15 mouse cellular contexts compared by ENCODE assay signal in the genomic region with DNA sequence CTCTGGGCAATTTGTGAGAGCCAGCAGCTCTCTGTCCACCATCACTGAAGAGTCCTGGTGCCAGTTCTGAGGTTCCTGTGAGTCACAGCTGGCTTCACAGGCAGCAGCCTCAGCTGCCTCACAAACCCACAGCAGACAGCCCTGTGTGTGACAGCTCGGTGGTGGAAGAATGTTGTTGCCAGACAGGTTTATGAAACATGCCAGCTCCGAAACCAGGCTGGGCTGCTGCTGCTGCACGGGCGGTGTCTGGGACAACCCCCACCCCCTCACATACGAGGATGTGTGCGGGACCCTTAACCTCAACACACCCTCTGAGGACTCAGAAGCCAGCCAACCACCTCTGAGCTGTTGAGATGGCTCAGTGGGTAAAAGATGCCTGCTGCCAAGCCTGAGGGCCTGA. TPM values are rescaled to one million over a fixed set of nuclear protein-coding genes. Genes with fewer than 3 reads are reported as not detected.
DNase-seq lines count a peak whose midpoint lies in the region; ATAC-seq and TF ChIP-seq lines count a peak whose summit lies in the region.
"Had no signal": no experiment of that assay in that cellular context is flagged by ENCODE, and none has a peak within 500 bp of the region (broad histone marks: within the 10 kb centered on the region; RNA-seq: fewer than 3 reads in every experiment).

No protein-coding gene starts in this region.

- TF ChIP-seq RAD21 in CH12.LX (IDR thresholded peaks at IDR 0.05; ENCODE audit: low read depth, low read length) = no peak

- WGBS in heart, postnatal 0 days = 30% methylated on average over 6 of the region's 6 CpGs
- 47% methylated on average over 6 of the region's 6 CpGs for whole genome bisulfite sequencing in lung, adult 2 months
- 50% methylated on average over 6 of the region's 6 CpGs for WGBS in limb, embryonic 15.5 days

- no peak overlapping the region for H3K4me2 ChIP-seq in heart, postnatal 0 days (ENCODE audit: low read depth, low read length)
- H3K4me2 ChIP-seq in CH12.LX (ENCODE audit: insufficient read depth, low read depth, poor library complexity, severe bottlenecking) = no peak overlapping the region
- no peak overlapping the region for H3K4me2 ChIP-seq in limb, embryonic 15.5 days
- H3K4me2 ChIP-seq: embryonic facial prominence, embryonic 15.5 days; liver, embryonic 11.5 days had no signal

- H3K4me3 ChIP-seq in heart, postnatal 0 days (ENCODE audit: low read depth, low read length) = no peak overlapping the region
- H3K4me3 ChIP-seq in lung, adult 2 months (replicated peaks; ENCODE audit: extremely low read depth, low read depth, low read length) = no peak overlapping the region
- H3K4me3 ChIP-seq in CH12.LX (replicated peaks in 1 of 3; ENCODE audit: low read depth in 2 of 3, low read length in 2 of 3, poor library complexity in 1 of 3) = no peak overlapping the region
- no peak overlapping the region for H3K4me3 ChIP-seq in limb, embryonic 15.5 days
- H3K4me3 ChIP-seq: embryonic facial prominence, embryonic 15.5 days; left cerebral cortex, adult 2 months had no signal

- intact Hi-C loops in heart, postnatal 36 days (cut with DNase I) = no loop called here

- H3K4me1 ChIP-seq in heart, postnatal 0 days (ENCODE audit: control insufficient read depth, insufficient read depth) = 0 out of 2 replicates have a peak, but pooled peaks cover 7% of the 10 kb centered on the region
- H3K4me1 ChIP-seq in lung, adult 2 months (ENCODE audit: control insufficient read depth, insufficient read depth, low read length) = no peaks in the 10 kb centered on the region
- peaks cover 0 to 18% of the 10 kb centered on the region in 2 experiments; a peak in 2 of 4 replicates for H3K4me1 ChIP-seq in CH12.LX (ENCODE audit: control insufficient read depth in 1 of 2, insufficient read depth in 2 of 2)
- no peaks in the 10 kb centered on the region for H3K4me1 ChIP-seq in limb, embryonic 15.5 days

- H3K36me3 ChIP-seq in heart, postnatal 0 days (replicated peaks; ENCODE audit: control insufficient read depth, insufficient read depth, low read length) = no peaks in the 10 kb centered on the region
- no peaks in the 10 kb centered on the region for H3K36me3 ChIP-seq in CH12.LX (replicated peaks in 1 of 2; ENCODE audit: control insufficient read depth in 1 of 2, insufficient read depth in 1 of 2, low read length in 1 of 2)
- H3K36me3 ChIP-seq in limb, embryonic 15.5 days = no peaks in the 10 kb centered on the region
- H3K36me3 ChIP-seq: embryonic facial prominence, embryonic 15.5 days had no signal

- dilution Hi-C loops in CH12.LX (cut with MboI; ENCODE audit: extremely low pct_ligation_motif_present, extremely low pct_unique_long_range_greater_than_20kb, low sequenced_read_pairs) = no loop called here

- no peak for DNase-seq in heart, postnatal 0 days (ENCODE audit: low spot score)
- no peak for DNase-seq in heart, postnatal 36 days
- DNase-seq in lung, postnatal 10 days = peak; percentile 21
- DNase-seq in lung, adult 2 months = no peak
- DNase-seq in CH12.LX (ENCODE audit: extremely low read depth) = peak; percentile 10
- DNase-seq in ovary, postnatal 36 days (ENCODE audit: low spot score) = no peak
- no peak for DNase-seq in B cell, adult 2 months
- DNase-seq: cerebellum, postnatal 25 days; heart, postnatal 4 days; kidney, postnatal 14 days; thymus, adult 2 months had no signal

- H3K9me3 ChIP-seq in heart, postnatal 0 days (replicated peaks; ENCODE audit: control insufficient read depth, low read length) = no peaks in the 10 kb centered on the region
- H3K9me3 ChIP-seq in CH12.LX (replicated peaks; ENCODE audit: low read length) = no peaks in the 10 kb centered on the region
- H3K9me3 ChIP-seq in limb, embryonic 15.5 days = no peaks in the 10 kb centered on the region
- H3K9me3 ChIP-seq: embryonic facial prominence, embryonic 15.5 days had no signal

- peak; percentile 24; the same call in 1 of the 2 replicates for ATAC-seq in heart, postnatal 0 days (ENCODE audit: insufficient read depth, low read depth)
- ATAC-seq in limb, embryonic 15.5 days (ENCODE audit: insufficient number of reproducible peaks, low FRiP score, low TSS enrichment, low read depth) = 0 out of 2 replicates have a peak, but pooled peaks have one; percentile 16

- TF ChIP-seq EP300 in heart, postnatal 0 days (IDR thresholded peaks at IDR 0.05; ENCODE audit: low read depth) = no peak
- TF ChIP-seq EP300 in CH12.LX (IDR thresholded peaks at IDR 0.05; ENCODE audit: low read length) = no peak

- in situ Hi-C loops in CH12.LX (cut with MboI; ENCODE audit: low pct_ligation_motif_present, low pct_unique_long_range_greater_than_20kb, low sequenced_read_pairs) = no loop called here

- no peak for TF ChIP-seq POLR2A in lung, adult 2 months (IDR thresholded peaks at IDR 0.05; ENCODE audit: borderline replicate concordance, extremely low read depth, low read depth, low read length)
- no peak for TF ChIP-seq POLR2A in CH12.LX (IDR thresholded peaks at IDR 0.05; ENCODE audit: low read depth, low read length)

- H3K9ac ChIP-seq in heart, postnatal 0 days (replicated peaks; ENCODE audit: low read depth, low read length) = no peak overlapping the region
- no peak overlapping the region for H3K9ac ChIP-seq in CH12.LX (ENCODE audit: insufficient read depth, low read depth)
- no peak overlapping the region for H3K9ac ChIP-seq in limb, embryonic 15.5 days
- H3K9ac ChIP-seq: embryonic facial prominence, embryonic 15.5 days had no signal

- no peaks in the 10 kb centered on the region for H3K79me2 ChIP-seq in CH12.LX (replicated peaks; ENCODE audit: control insufficient read depth, extremely low read depth, insufficient read depth, poor library complexity, severe bottlenecking)

- TF ChIP-seq CTCF in heart, postnatal 0 days (IDR thresholded peaks at IDR 0.05; ENCODE audit: low read depth) = no peak
- no peak for TF ChIP-seq CTCF in lung, adult 2 months (IDR thresholded peaks at IDR 0.05; ENCODE audit: insufficient read depth, low read length)
- no peak for TF ChIP-seq CTCF in CH12.LX (conservative IDR thresholded peaks at IDR 0.05 in 1 of 2, IDR thresholded peaks at IDR 0.05 in 1 of 2; ENCODE audit: low read depth in 2 of 2, low read length in 2 of 2)

- no peak overlapping the region for H3K27ac ChIP-seq in heart, postnatal 0 days (ENCODE audit: low read depth)
- no peak overlapping the region for H3K27ac ChIP-seq in CH12.LX (ENCODE audit: insufficient read depth, low read depth)
- no peak overlapping the region for H3K27ac ChIP-seq in limb, embryonic 15.5 days
- H3K27ac ChIP-seq: embryonic facial prominence, embryonic 15.5 days; left cerebral cortex, adult 2 months had no signal

- no peaks in the 10 kb centered on the region for H3K27me3 ChIP-seq in heart, postnatal 0 days (ENCODE audit: control insufficient read depth, insufficient read depth, low read length)
- no peaks in the 10 kb centered on the region for H3K27me3 ChIP-seq in CH12.LX (replicated peaks)
- H3K27me3 ChIP-seq in limb, embryonic 15.5 days = no peaks in the 10 kb centered on the region
- H3K27me3 ChIP-seq: embryonic facial prominence, embryonic 15.5 days had no signal

TF ChIP-seq in CH12.LX, 34 proteins besides CTCF, POLR2A, EP300 and RAD21:
- no peak for TF ChIP-seq SMC3 (IDR thresholded peaks at IDR 0.05; ENCODE audit: low read depth, low read length)
- no peak for TF ChIP-seq JUND (conservative IDR thresholded peaks at IDR 0.05; ENCODE audit: low read depth, low read length)
- no peak for TF ChIP-seq CHD1 (IDR thresholded peaks at IDR 0.05; ENCODE audit: low read depth, low read length)
- no peak for TF ChIP-seq ZNF384 (IDR thresholded peaks at IDR 0.05; ENCODE audit: low read depth, low read length)
- TF ChIP-seq HCFC1 (IDR thresholded peaks at IDR 0.05; ENCODE audit: low read depth, low read length) = no peak
- TF ChIP-seq MYC (IDR thresholded peaks at IDR 0.05; ENCODE audit: low read depth, low read length) = no peak

RNA-seq across cellular contexts. Expression of a gene that starts 48.0 kb away (rescaled TPM):
- total RNA-seq in heart, postnatal 0 days (2014; rRNA removed; ENCODE audit: low replicate concordance) = 43.1 and 59.0 TPM in 2 replicates
- polyA plus RNA-seq in heart, postnatal 0 days (2015; fragmentation: Nextera tagmentation; extraction: Ambion mirVana) = 20.6 and 21.0 TPM in 2 replicates
- 10 to 100 TPM; 65.4 to 71.2 TPM for total RNA-seq in heart, postnatal 36 days (2021)
- 93.2 and 95.3 TPM in 2 replicates for polyA plus RNA-seq in lung, adult 2 months (2012; rRNA removed)
- total RNA-seq in CH12.LX (2012; rRNA removed) (1.5 and 1.7 TPM in 2 replicates), CH12.LX (2014; rRNA removed) (0.78 and 1.3 TPM in 2 replicates)
- 1.8 and 2.7 TPM in 2 replicates for polyA plus RNA-seq in CH12.LX (2012; ENCODE audit: insufficient read length, low read depth)
- 19.1 and 20.7 TPM in 2 replicates for polyA plus RNA-seq in limb, embryonic 15.5 days (2015; fragmentation: Nextera tagmentation; extraction: Ambion mirVana)

Comparison
In these comparisons a context has a peak if more than half of its experiments do, and no peak if none do; other contexts are left out.
1. DNase-seq: peak in lung, postnatal 10 days (single experiment) and CH12.LX (single experiment); none in heart, postnatal 0 days (single experiment), heart, postnatal 36 days (0 of 2), lung, adult 2 months (single experiment), ovary, postnatal 36 days (single experiment) and B cell, adult 2 months (0 of 2).